Mouse (Mus musculus) limb, embryonic 13.5 days (tissue): ENCODE results near the gene Apoc3. TPM values are rescaled to one million over a fixed set of nuclear protein-coding genes. Genes with fewer than 3 reads are reported as not detected.
A peak's percentile ranks its signal among the peaks of the same experiment; 100 is the strongest.

ENCODE experiments used
- ATAC-seq: fragments of 200-750 bp; cut with Nextera tagmentation; 2 replicates; pipeline ENCODE4 v1.8.0; 2017; ENCODE audit warnings: low read depth, moderate number of reproducible peaks, moderate TSS enrichment; ENCODE audit not compliant: low FRiP score
- H3K27ac ChIP-seq: fragments of 300-500 bp; sonication (generic); 2 replicates; pipeline ENCODE4 v1.5.1; 2015; ENCODE audit warnings: inconsistent platforms, mild to moderate bottlenecking, moderate library complexity
- H3K27me3 ChIP-seq: fragments of 300-500 bp; sonication (generic); 2 replicates; pipeline ENCODE4 v1.6.1; 2015; ENCODE audit warnings: mild to moderate bottlenecking, inconsistent platforms
- H3K36me3 ChIP-seq: fragments of 300-500 bp; sonication (generic); 2 replicates; pipeline ENCODE4 v1.6.1; 2015; ENCODE audit warnings: inconsistent platforms, mild to moderate bottlenecking, moderate library complexity
- H3K4me1 ChIP-seq: fragments of 300-500 bp; sonication (generic); 2 replicates; pipeline ENCODE4 v1.6.1; 2015; ENCODE audit warnings: inconsistent platforms
- H3K4me2 ChIP-seq: fragments of 300-500 bp; sonication (generic); replicated peaks from 2 replicates; pipeline ENCODE4 v1.6.1; 2015; ENCODE audit warnings: inconsistent platforms, mild to moderate bottlenecking, moderate library complexity
- H3K4me3 ChIP-seq: fragments of 300-500 bp; sonication (generic); 2 replicates; pipeline ENCODE4 v1.5.1; 2015; ENCODE audit warnings: moderate library complexity, mild to moderate bottlenecking, inconsistent platforms
- H3K9ac ChIP-seq: fragments of 300-500 bp; sonication (generic); 2 replicates; pipeline ENCODE4 v1.6.1; 2015; ENCODE audit warnings: mild to moderate bottlenecking, inconsistent platforms
- H3K9me3 ChIP-seq: fragments of 300-500 bp; sonication (generic); 2 replicates; pipeline ENCODE4 v1.6.1; 2016; ENCODE audit warnings: inconsistent platforms
- WGBS: fragments of 180-500 bp; shearing (Covaris S2); methylation state at CpG from one replicate; pipeline ENCODE4 v1.1.7; 2015; 5-methylcytosine and 5-hydroxymethylcytosine counted together
- polyA plus RNA-seq: library from polyadenylated mRNA; unstranded; fragments of >200 nt; fragmentation: Nextera tagmentation; extraction: Ambion mirVana; gene quantifications from 2 replicates; pipeline ENCODE4 v1.2.1, GENCODE M21; 2015

Gene Apoc3
- polyA plus RNA-seq, 1 experiment from 2014 or later, result not detected

- Histone ChIP-seq H3K36me3 (peaks cover 80% of the 10 kb centered on the region), H3K9me3 (no peaks in the 10 kb centered on the region), H3K4me3 (no peak overlapping the region), H3K4me2 (no peak overlapping the region), H3K9ac (no peak overlapping the region), H3K4me1 (peaks cover 21% of the 10 kb centered on the region), H3K27ac (peak overlapping the region; percentile 63; the same call in 1 of the 2 replicates), H3K27me3 (no peaks in the 10 kb centered on the region)
- 79% methylated on average over 6 of the region's 6 CpGs for WGBS
- 0 out of 2 replicates have a peak, but pooled peaks have one; percentile 48 for ATAC-seq
Observed at GRCm38 (mm10) chr9:46207501-46207869, 28.0 kb downstream of the Apoc3 start.

GRCm38 (mm10) chr9:46206834-46207500 is 28.5 kb downstream of the Apoc3 start:
- 0 out of 2 replicates have a peak overlapping the region, but pooled peaks have one; percentile 63 for H3K27ac ChIP-seq
- 68% methylated on average over 10 of the region's 10 CpGs for WGBS
- H3K9ac ChIP-seq, result no peak overlapping the region
- H3K36me3 ChIP-seq, result peaks cover 80% of the 10 kb centered on the region
- no peak overlapping the region for H3K4me3 ChIP-seq
- no peak for ATAC-seq
- no peaks in the 10 kb centered on the region for H3K27me3 ChIP-seq
- H3K9me3 ChIP-seq, result no peaks in the 10 kb centered on the region
- H3K4me2 ChIP-seq, result no peak overlapping the region
- H3K4me1 ChIP-seq, result peaks cover 21% of the 10 kb centered on the region

- no peak overlapping the region for H3K4me2 ChIP-seq
- H3K4me3 ChIP-seq, result no peak overlapping the region
- H3K27me3 ChIP-seq, result no peaks in the 10 kb centered on the region
- no peak for ATAC-seq
- no peaks in the 10 kb centered on the region for H3K4me1 ChIP-seq
- no peaks in the 10 kb centered on the region for H3K9me3 ChIP-seq
- H3K9ac ChIP-seq, result no peak overlapping the region
- peaks cover 88% of the 10 kb centered on the region for H3K36me3 ChIP-seq
- no peak overlapping the region for H3K27ac ChIP-seq
- WGBS, result 93% methylated on average over 2 of the region's 2 CpGs
Observed at GRCm38 (mm10) chr9:46199609-46200008, 35.8 kb downstream of the Apoc3 start.

GRCm38 (mm10) chr9:46198936-46199335 is 36.5 kb downstream of the Apoc3 start:
- Histone ChIP-seq H3K27ac (no peak overlapping the region), H3K4me3 (no peak overlapping the region), H3K4me2 (no peak overlapping the region), H3K4me1 (no peaks in the 10 kb centered on the region), H3K9me3 (no peaks in the 10 kb centered on the region), H3K9ac (no peak overlapping the region), H3K36me3 (peaks cover 81% of the 10 kb centered on the region), H3K27me3 (no peaks in the 10 kb centered on the region)
- WGBS, result 90% methylated on average over 7 of the region's 7 CpGs
- ATAC-seq, result no peak

GRCm38 (mm10) chr9:46198461-46198860 is 37.0 kb downstream of the Apoc3 start:
- Histone ChIP-seq H3K36me3 (peaks cover 80% of the 10 kb centered on the region), H3K27ac (no peak overlapping the region), H3K27me3 (no peaks in the 10 kb centered on the region), H3K4me2 (no peak overlapping the region), H3K4me3 (no peak overlapping the region), H3K4me1 (no peaks in the 10 kb centered on the region), H3K9ac (no peak overlapping the region), H3K9me3 (no peaks in the 10 kb centered on the region)
- no peak for ATAC-seq
- WGBS, result 88% methylated on average over 9 of the region's 9 CpGs

- WGBS, result 86% methylated on average over 12 of the region's 12 CpGs
- Histone ChIP-seq H3K4me3 (no peak overlapping the region), H3K36me3 (peaks cover 67% of the 10 kb centered on the region), H3K9me3 (no peaks in the 10 kb centered on the region), H3K4me2 (no peak overlapping the region), H3K27me3 (no peaks in the 10 kb centered on the region), H3K27ac (no peak overlapping the region), H3K4me1 (no peaks in the 10 kb centered on the region), H3K9ac (no peak overlapping the region)
- no peak for ATAC-seq
Observed at GRCm38 (mm10) chr9:46196699-46197169, 38.7 kb downstream of the Apoc3 start.

- Histone ChIP-seq H3K36me3 (peaks cover 50% of the 10 kb centered on the region), H3K9ac (no peak overlapping the region), H3K27ac (no peak overlapping the region), H3K4me2 (no peak overlapping the region), H3K4me3 (no peak overlapping the region), H3K27me3 (no peaks in the 10 kb centered on the region), H3K4me1 (no peaks in the 10 kb centered on the region), H3K9me3 (no peaks in the 10 kb centered on the region)
- WGBS, result 80% methylated on average over 9 of the region's 9 CpGs
- ATAC-seq, result no peak
Observed at GRCm38 (mm10) chr9:46194809-46195208, 40.6 kb downstream of the Apoc3 start.

- Histone ChIP-seq H3K9ac (no peak overlapping the region), H3K27me3 (no peaks in the 10 kb centered on the region), H3K4me3 (no peak overlapping the region), H3K9me3 (no peaks in the 10 kb centered on the region), H3K36me3 (peaks cover 29% of the 10 kb centered on the region), H3K4me2 (no peak overlapping the region), H3K4me1 (peaks cover 4% of the 10 kb centered on the region; the same call in 1 of the 2 replicates), H3K27ac (no peak overlapping the region)
- 89% methylated on average over 6 of the region's 6 CpGs for WGBS
- no peak for ATAC-seq
Observed at GRCm38 (mm10) chr9:46192642-46193041, 42.8 kb downstream of the Apoc3 start.

GRCm38 (mm10) chr9:46191644-46192043 is 43.8 kb downstream of the Apoc3 start:
- Histone ChIP-seq H3K4me1 (peaks cover 4% of the 10 kb centered on the region; the same call in 1 of the 2 replicates), H3K27me3 (no peaks in the 10 kb centered on the region), H3K27ac (no peak overlapping the region), H3K4me3 (no peak overlapping the region), H3K9me3 (no peaks in the 10 kb centered on the region), H3K36me3 (peaks cover 19% of the 10 kb centered on the region), H3K4me2 (no peak overlapping the region), H3K9ac (no peak overlapping the region)
- 27% methylated on average over 1 of the region's 1 CpGs for WGBS
- no peak for ATAC-seq

GRCm38 (mm10) chr9:46191234-46191633 is 44.2 kb downstream of the Apoc3 start:
- no peak overlapping the region for H3K4me3 ChIP-seq
- H3K9me3 ChIP-seq, result no peaks in the 10 kb centered on the region
- H3K4me1 ChIP-seq, result peaks cover 4% of the 10 kb centered on the region; the same call in 1 of the 2 replicates
- no peak overlapping the region for H3K9ac ChIP-seq
- H3K27ac ChIP-seq, result no peak overlapping the region
- H3K4me2 ChIP-seq, result no peak overlapping the region
- peaks cover 18% of the 10 kb centered on the region for H3K36me3 ChIP-seq
- 51% methylated on average over 8 of the region's 8 CpGs for WGBS
- no peak for ATAC-seq
- no peaks in the 10 kb centered on the region for H3K27me3 ChIP-seq

GRCm38 (mm10) chr9:46189381-46189780 is 46.1 kb downstream of the Apoc3 start:
- H3K27ac ChIP-seq, result no peak overlapping the region
- H3K36me3 ChIP-seq, result peaks cover 3% of the 10 kb centered on the region
- H3K4me3 ChIP-seq, result no peak overlapping the region
- peaks cover 8% of the 10 kb centered on the region for H3K4me1 ChIP-seq
- no peaks in the 10 kb centered on the region for H3K9me3 ChIP-seq
- H3K9ac ChIP-seq, result no peak overlapping the region
- ATAC-seq, result no peak
- H3K4me2 ChIP-seq, result no peak overlapping the region
- WGBS, result 75% methylated on average over 10 of the region's 10 CpGs
- no peaks in the 10 kb centered on the region for H3K27me3 ChIP-seq

- no peak for ATAC-seq
- WGBS, result 31% methylated on average over 5 of the region's 5 CpGs
- Histone ChIP-seq H3K9me3 (no peaks in the 10 kb centered on the region), H3K4me1 (peaks cover 11% of the 10 kb centered on the region), H3K4me2 (no peak overlapping the region), H3K27me3 (no peaks in the 10 kb centered on the region), H3K27ac (no peak overlapping the region), H3K36me3 (peaks cover 3% of the 10 kb centered on the region), H3K4me3 (no peak overlapping the region), H3K9ac (no peak overlapping the region)
Observed at GRCm38 (mm10) chr9:46188956-46189355, 46.5 kb downstream of the Apoc3 start.

GRCm38 (mm10) chr9:46188370-46188769 is 47.1 kb downstream of the Apoc3 start:
- Histone ChIP-seq H3K27ac (no peak overlapping the region), H3K27me3 (no peaks in the 10 kb centered on the region), H3K36me3 (peaks cover 3% of the 10 kb centered on the region), H3K9me3 (no peaks in the 10 kb centered on the region), H3K9ac (no peak overlapping the region), H3K4me1 (peaks cover 11% of the 10 kb centered on the region), H3K4me2 (no peak overlapping the region), H3K4me3 (no peak overlapping the region)
- ATAC-seq, result no peak
- WGBS, result 80% methylated on average over 4 of the region's 4 CpGs
